Mouse (Mus musculus) megakaryocyte, embryonic 14.5 days (primary cell): ENCODE measurements around the gene Nup210.

Experiments used
- FLI1 ChIP-seq: IDR thresholded peaks from 2 replicates; pipeline ENCODE4 v1.6.1; 2012; ENCODE audit warnings: low read length, inconsistent platforms, mixed read lengths
- GATA1 ChIP-seq: IDR thresholded peaks from 3 replicates; pipeline ENCODE4 v1.6.1; 2012; ENCODE audit warnings: mixed read lengths, low read length, inconsistent platforms, borderline replicate concordance

GRCm38 (mm10) chr6:91047434-91047833, 69.2 kb downstream of the Nup210 start:
- TF ChIP-seq FLI1: no peak
- no peak for TF ChIP-seq GATA1
